Mouse (Mus musculus): Measurements from ENCODE around the gene Nasp.

GRCm38 (mm10) chr4:116626658-116627358 lies 933 bp downstream of the Nasp start:
- TF ChIP-seq CTCF (IDR thresholded peaks at IDR 0.05) (peak; percentile 25; the same call in 1 of the 2 replicates), POLR2A (IDR thresholded peaks at IDR 0.05; ENCODE audit: insufficient read depth, low read depth, low read length) (no peak), EP300 (IDR thresholded peaks at IDR 0.05; ENCODE audit: insufficient read depth, low read depth, low read length) (no peak)

Data from heart, adult 2 months (tissue).